Comparison of ENCODE assay signal across 8 mouse cellular contexts in genomic region chr4:156109570-156110331, GRCm38 (mm10). TPM values are rescaled to one million over a fixed set of nuclear protein-coding genes. Genes with fewer than 3 reads are reported as not detected.
DNase-seq lines count a peak whose midpoint lies in the region; ATAC-seq and TF ChIP-seq lines count a peak whose summit lies in the region.

TSS of gene 9430015G10Rik (plus strand) at chr4:156109982.

- TF ChIP-seq POLR2A in ES-Bruce4 (IDR thresholded peaks at IDR 0.05; ENCODE audit: insufficient read depth, low read length): peak; percentile 65

- no peaks in the 10 kb centered on the region for H3K27me3 ChIP-seq in ES-Bruce4 (ENCODE audit: control insufficient read depth, insufficient read depth, low read length, poor library complexity, severe bottlenecking)
- H3K27me3 ChIP-seq in forebrain, embryonic 13.5 days: no peaks in the 10 kb centered on the region
- no peaks in the 10 kb centered on the region for H3K27me3 ChIP-seq in liver, postnatal 0 days (ENCODE audit: insufficient read depth, low read length)
- no peaks in the 10 kb centered on the region for H3K27me3 ChIP-seq in neural tube, embryonic 14.5 days (ENCODE audit: control insufficient read depth, insufficient read depth, low read length)

- TF ChIP-seq EP300 in ES-Bruce4 (IDR thresholded peaks at IDR 0.05; ENCODE audit: insufficient read depth, low read depth, low read length): no peak
- no peak for TF ChIP-seq EP300 in liver, postnatal 0 days (IDR thresholded peaks at IDR 0.05; ENCODE audit: low read depth)

- peak; percentile 98 to 99 for DNase-seq in heart, postnatal 10 days
- DNase-seq in large intestine, adult 2 months (ENCODE audit: low read depth, low spot score): peak; percentile 97
- DNase-seq in liver, postnatal 0 days: peak; percentile 98
- peak; percentile 96 for DNase-seq in testis, postnatal 10 days (ENCODE audit: low spot score)

- intact Hi-C loops in heart, postnatal 10 days (cut with DNase I): loop anchor here (2.0 to 10.0 kb wide), 3 partner anchors 88 to 255 kb away; partner anchors contain the start of genes Agrn and Plekhn1

- H3K27ac ChIP-seq in ES-Bruce4 (ENCODE audit: insufficient read depth, low read length): peak within 1 kb of the TSS; percentile 37
- H3K27ac ChIP-seq in forebrain, embryonic 13.5 days: peak within 1 kb of the TSS; percentile 79
- H3K27ac ChIP-seq in liver, postnatal 0 days (ENCODE audit: low read depth): peak within 1 kb of the TSS; percentile 88
- H3K27ac ChIP-seq in neural tube, embryonic 14.5 days (ENCODE audit: low read depth, low read length): peak within 1 kb of the TSS; percentile 87

- H3K4me3 ChIP-seq in ES-Bruce4 (ENCODE audit: low read depth, low read length): peak within 1 kb of the TSS; percentile 79
- peak within 1 kb of the TSS; percentile 85 for H3K4me3 ChIP-seq in forebrain, embryonic 13.5 days
- peak within 1 kb of the TSS; percentile 89 for H3K4me3 ChIP-seq in liver, postnatal 0 days (ENCODE audit: low read depth, low read length)
- H3K4me3 ChIP-seq in neural tube, embryonic 14.5 days (ENCODE audit: low read depth, low read length): peak within 1 kb of the TSS; percentile 70

- TF ChIP-seq CTCF in ES-Bruce4 (IDR thresholded peaks at IDR 0.05; ENCODE audit: low read depth, low read length): no peak
- peak; percentile 19; the same call in 1 of the 2 replicates for TF ChIP-seq CTCF in liver, postnatal 0 days (IDR thresholded peaks at IDR 0.05; ENCODE audit: low read depth)

- H3K36me3 ChIP-seq in ES-Bruce4 (ENCODE audit: control insufficient read depth, insufficient read depth, low read length, poor library complexity, severe bottlenecking): peaks cover 3% of the 10 kb centered on the region; the same call in 1 of the 2 replicates
- peaks cover 6% of the 10 kb centered on the region; the same call in 1 of the 2 replicates for H3K36me3 ChIP-seq in forebrain, embryonic 13.5 days (ENCODE audit: poor library complexity, severe bottlenecking)
- H3K36me3 ChIP-seq in liver, postnatal 0 days (replicated peaks; ENCODE audit: insufficient read depth, low read length): no peaks in the 10 kb centered on the region; the same call in 1 of the 2 replicates
- H3K36me3 ChIP-seq in neural tube, embryonic 14.5 days (ENCODE audit: control insufficient read depth, insufficient read depth, low read length): no peaks in the 10 kb centered on the region

- H3K9me3 ChIP-seq in ES-Bruce4 (replicated peaks; ENCODE audit: control insufficient read depth, insufficient read depth, low read length, poor library complexity, severe bottlenecking): no peaks in the 10 kb centered on the region
- H3K9me3 ChIP-seq in forebrain, embryonic 13.5 days (replicated peaks): no peaks in the 10 kb centered on the region
- H3K9me3 ChIP-seq in liver, postnatal 0 days (ENCODE audit: low read length): no peaks in the 10 kb centered on the region
- H3K9me3 ChIP-seq in neural tube, embryonic 14.5 days (ENCODE audit: control insufficient read depth, low read length): no peaks in the 10 kb centered on the region

- under 1% methylated on average over 60 of the region's 60 CpGs for WGBS in forebrain, embryonic 13.5 days
- WGBS in large intestine, adult 2 months: under 1% methylated on average over 60 of the region's 60 CpGs
- WGBS in liver, postnatal 0 days (ENCODE audit: insufficient replicate concordance): under 1% methylated on average over 60 of the region's 60 CpGs
- WGBS in neural tube, embryonic 14.5 days: under 1% methylated on average over 58 of the region's 60 CpGs

- peak within 1 kb of the TSS; percentile 60 for H3K9ac ChIP-seq in ES-Bruce4 (ENCODE audit: low read depth, poor library complexity, severe bottlenecking)
- H3K9ac ChIP-seq in forebrain, embryonic 13.5 days: peak within 1 kb of the TSS; percentile 91
- H3K9ac ChIP-seq in liver, postnatal 0 days (replicated peaks): peak within 1 kb of the TSS; percentile 87
- H3K9ac ChIP-seq in neural tube, embryonic 14.5 days (replicated peaks; ENCODE audit: low read depth, low read length): peak within 1 kb of the TSS; percentile 80

- peak within 1 kb of the TSS; percentile 68 for H3K4me2 ChIP-seq in forebrain, embryonic 13.5 days
- H3K4me2 ChIP-seq in liver, postnatal 0 days (ENCODE audit: low read depth, low read length): peak within 1 kb of the TSS; percentile 82
- peak within 1 kb of the TSS; percentile 76 for H3K4me2 ChIP-seq in neural tube, embryonic 14.5 days (ENCODE audit: low read depth, low read length)

- no peaks in the 10 kb centered on the region for H3K4me1 ChIP-seq in ES-Bruce4 (ENCODE audit: control insufficient read depth, insufficient read depth, low read length)
- peaks cover 14% of the 10 kb centered on the region for H3K4me1 ChIP-seq in forebrain, embryonic 13.5 days
- 0 out of 2 replicates have a peak, but pooled peaks cover 6% of the 10 kb centered on the region for H3K4me1 ChIP-seq in liver, postnatal 0 days (ENCODE audit: insufficient read depth)
- no peaks in the 10 kb centered on the region for H3K4me1 ChIP-seq in neural tube, embryonic 14.5 days (ENCODE audit: control insufficient read depth, insufficient read depth, low read length)

- peak; percentile 99 for ATAC-seq in cerebellum, adult (ENCODE audit: insufficient number of reproducible peaks, low FRiP score, low TSS enrichment)
- ATAC-seq in forebrain, embryonic 13.5 days: peak; percentile 99
- ATAC-seq in liver, postnatal 0 days: peak; percentile 98
- ATAC-seq in neural tube, embryonic 14.5 days (ENCODE audit: low read depth): peak; percentile 98

RNA-seq across cellular contexts. Expression of gene 9430015G10Rik, which starts in this region (rescaled TPM):
- polyA plus RNA-seq in ES-Bruce4 (2011; ENCODE audit: insufficient read depth, insufficient read length, low read depth, missing spikeins): 39.7 and 47.7 TPM in 2 replicates
- 46.2 and 50.3 TPM in 2 replicates for polyA plus RNA-seq in forebrain, embryonic 13.5 days (2015; fragmentation: Nextera tagmentation; extraction: Ambion mirVana)
- 1 to 10 TPM; 5.6 to 6.1 TPM for total RNA-seq in heart, postnatal 10 days (2021)
- 17.1 and 21.9 TPM in 2 replicates for polyA plus RNA-seq in large intestine, adult 2 months (2012; rRNA removed)
- polyA plus RNA-seq in liver, postnatal 0 days (2015; fragmentation: Nextera tagmentation; extraction: Ambion mirVana): 3.1 and 3.9 TPM in 2 replicates
- polyA plus RNA-seq in neural tube, embryonic 14.5 days (2014; fragmentation: Nextera tagmentation; extraction: Ambion mirVana): 32.1 and 32.4 TPM in 2 replicates

Comparison
In these comparisons a context has a peak if more than half of its experiments do, and no peak if none do; other contexts are left out.
1. Peak in every context shown above with its lines: DNase-seq, ATAC-seq, H3K4me3 ChIP-seq and H3K27ac ChIP-seq.
2. H3K27ac ChIP-seq: peak in every context shown above with its lines; median percentile 88 in liver, postnatal 0 days; 87 in neural tube, embryonic 14.5 days; 79 in forebrain, embryonic 13.5 days; 37 in ES-Bruce4.